Mouse (Mus musculus): Measurements from ENCODE around the gene Dact2. TPM values are rescaled to one million over a fixed set of nuclear protein-coding genes. Genes with fewer than 3 reads are reported as not detected.

The Dact2 gene
- total RNA-seq, 2 experiments from 2014 or later = 0.95 to 1.1 TPM

GRCm38 (mm10) chr17:14174401-14174800, 29.7 kb downstream of the Dact2 start:
- no peak for DNase-seq

DNA sequence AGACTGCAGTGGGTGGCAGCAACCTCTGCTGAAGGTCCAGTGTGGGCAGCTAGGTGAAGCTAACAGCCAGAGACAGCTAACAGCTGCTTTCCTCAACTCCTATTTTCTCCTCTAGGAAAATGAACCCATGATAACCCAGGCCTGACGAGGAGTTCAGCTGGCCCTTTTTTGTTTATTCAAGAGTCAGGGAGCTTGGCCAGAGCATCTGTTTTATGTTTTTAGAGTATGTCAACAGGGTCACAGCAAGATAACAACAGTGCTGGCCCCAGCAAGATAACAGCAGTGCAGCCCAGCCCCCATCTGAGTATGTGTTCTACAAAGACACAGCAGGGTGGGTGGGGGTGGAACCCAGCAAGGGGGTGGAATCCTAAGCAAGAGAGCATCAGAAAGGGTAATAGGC, 30.6 kb downstream of the Dact2 start:
- peak; percentile 19 to 38 for DNase-seq

- DNase-seq = no peak
Observed at GRCm38 (mm10) chr17:14172731-14173130, 31.4 kb downstream of the Dact2 start.

GRCm38 (mm10) chr17:14172184-14172583, 31.9 kb downstream of the Dact2 start:
- DNase-seq = no peak

DNA sequence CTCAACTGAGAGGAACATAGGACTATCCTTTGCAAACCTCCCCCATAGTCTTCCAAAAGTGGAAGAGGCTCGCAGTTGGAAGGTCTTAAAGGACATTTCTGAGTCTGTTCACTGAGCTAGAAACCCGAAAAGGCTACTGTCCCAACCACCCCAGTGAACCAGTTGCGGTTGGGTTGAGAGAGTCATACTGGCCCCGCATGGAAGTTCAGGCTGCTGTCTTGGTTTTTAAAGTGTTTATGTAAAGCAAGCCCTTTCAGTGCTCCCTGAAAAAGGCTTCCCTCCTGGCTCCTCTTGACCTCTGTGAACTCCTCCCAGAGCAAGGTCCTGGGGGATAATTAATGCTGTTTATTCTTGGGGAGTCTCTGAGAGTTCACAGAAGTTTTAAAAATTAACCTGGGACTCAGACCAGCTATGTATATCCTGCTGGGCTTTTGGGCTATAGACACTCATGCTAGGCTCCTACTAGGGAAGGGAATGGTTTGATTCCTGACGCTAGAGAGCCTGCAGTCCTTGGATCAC, 33.1 kb downstream of the Dact2 start:
- no peak for DNase-seq

DNA sequence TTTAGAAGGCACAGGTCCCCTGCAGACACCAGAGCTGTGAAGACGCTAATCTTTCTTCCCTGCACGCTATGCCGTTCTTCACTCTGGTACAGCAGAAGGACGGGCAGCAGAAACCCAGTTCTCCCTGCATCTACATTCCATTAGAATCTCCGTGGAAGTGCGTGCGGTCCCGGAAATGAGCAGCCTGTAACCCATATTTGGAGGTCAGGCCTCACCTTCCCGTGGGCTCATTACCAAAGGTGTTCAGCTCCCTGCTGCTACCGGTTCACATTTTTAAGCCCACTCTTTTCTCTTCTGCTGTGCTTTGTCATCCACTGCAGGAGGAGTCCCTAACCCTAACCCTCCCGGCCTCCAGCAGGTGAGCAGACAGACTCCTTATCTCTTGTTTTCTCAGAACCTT, 34.7 kb downstream of the Dact2 start:
- DNase-seq = no peak

- no peak for DNase-seq
Observed at GRCm38 (mm10) chr17:14167594-14167993, 36.5 kb downstream of the Dact2 start.

DNA sequence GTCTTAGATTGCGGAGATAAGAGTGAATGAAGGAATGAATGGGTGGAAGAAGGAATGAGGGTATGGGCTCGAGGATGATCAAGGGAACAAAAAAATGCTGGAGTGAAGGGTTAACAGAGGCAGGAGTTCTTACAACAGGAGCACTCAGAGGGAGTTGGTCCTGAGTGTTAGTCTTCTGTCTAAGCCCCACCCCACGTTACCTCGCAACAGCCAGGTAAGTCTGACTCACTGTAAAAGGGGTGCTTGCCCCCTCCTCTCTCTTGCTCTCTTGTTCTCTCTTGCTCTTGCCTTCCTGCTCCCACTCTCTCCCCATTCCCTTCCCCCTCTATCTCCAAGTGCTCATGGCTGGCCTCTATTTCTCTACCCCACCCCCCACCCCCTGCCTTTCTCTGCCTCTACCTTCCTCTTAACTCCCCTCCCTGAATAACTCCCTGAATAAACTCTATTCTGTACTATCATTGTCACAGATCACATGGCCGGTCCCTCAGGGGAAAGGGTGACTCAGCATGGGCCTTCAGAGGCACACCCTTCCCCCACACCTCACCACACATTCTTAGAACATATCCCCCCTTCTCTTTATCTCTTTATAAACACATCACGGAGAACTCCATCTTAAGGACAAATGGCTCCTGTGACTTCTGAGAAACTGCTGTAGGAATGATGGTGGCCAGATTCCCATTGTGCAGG, 37.2 kb downstream of the Dact2 start:
- DNase-seq = no peak

DNA sequence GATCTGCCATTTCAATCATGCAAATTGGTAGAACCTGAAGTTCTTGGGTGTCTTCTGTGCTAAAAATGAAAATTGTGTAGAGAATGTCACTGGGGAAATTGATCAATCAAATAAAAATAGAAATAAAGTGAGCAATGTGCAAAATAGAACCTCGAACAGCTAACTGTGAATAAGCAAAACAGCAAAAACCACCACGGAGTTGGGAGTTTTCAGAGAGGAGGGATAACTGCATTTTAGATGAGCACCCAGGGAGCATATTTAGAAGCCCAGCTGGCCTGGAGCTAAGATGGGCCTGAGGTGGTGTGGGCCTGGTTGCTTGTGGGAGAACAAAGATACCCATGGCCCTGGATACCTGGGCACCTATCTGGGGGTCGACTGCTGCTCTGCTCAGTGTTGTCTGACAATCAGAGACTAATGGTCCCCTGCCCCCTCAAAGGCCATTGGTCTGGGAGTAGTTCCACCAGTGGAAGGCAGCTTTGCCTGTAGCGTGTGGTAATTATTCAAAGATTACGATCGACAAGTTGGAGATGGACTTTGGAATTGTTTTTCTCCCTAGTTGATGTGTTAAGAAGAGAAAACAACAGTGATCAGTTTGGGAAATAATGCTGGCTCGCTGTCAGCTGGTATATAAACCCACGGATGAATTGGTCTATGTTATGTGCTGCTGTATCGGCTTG, 38.0 kb downstream of the Dact2 start:
- no peak for DNase-seq

- peak; percentile 9 to 10 for DNase-seq
Observed at GRCm38 (mm10) chr17:14165332-14165876, 38.7 kb downstream of the Dact2 start.

- no peak for DNase-seq
Observed at GRCm38 (mm10) chr17:14160846-14161245, 43.3 kb downstream of the Dact2 start.

- DNase-seq = no peak
Observed at GRCm38 (mm10) chr17:14157779-14158195, 46.3 kb downstream of the Dact2 start.

Other genes starting within 250 kb of the Dact2 start
- gene Gm7356, start 200.6 kb downstream of the Dact2 start, total RNA-seq (2021) = not detected
- not detected for gene Gm7358, start 144.8 kb downstream of the Dact2 start, total RNA-seq (2021)
- gene Smoc2, start 75.2 kb upstream of the Dact2 start, total RNA-seq (2021) = 10 to 100 TPM; 44.5 to 53.2 TPM

Data from heart, adult 18-20 months (tissue).